Mouse (Mus musculus): ENCODE results near the gene Alad. TPM values are rescaled to one million over a fixed set of nuclear protein-coding genes. Genes with fewer than 3 reads are reported as not detected.

Gene Alad
- polyA plus RNA-seq (2015; fragmentation: Nextera tagmentation; extraction: Ambion mirVana) = 156 and 168 TPM in 2 replicates

DNA sequence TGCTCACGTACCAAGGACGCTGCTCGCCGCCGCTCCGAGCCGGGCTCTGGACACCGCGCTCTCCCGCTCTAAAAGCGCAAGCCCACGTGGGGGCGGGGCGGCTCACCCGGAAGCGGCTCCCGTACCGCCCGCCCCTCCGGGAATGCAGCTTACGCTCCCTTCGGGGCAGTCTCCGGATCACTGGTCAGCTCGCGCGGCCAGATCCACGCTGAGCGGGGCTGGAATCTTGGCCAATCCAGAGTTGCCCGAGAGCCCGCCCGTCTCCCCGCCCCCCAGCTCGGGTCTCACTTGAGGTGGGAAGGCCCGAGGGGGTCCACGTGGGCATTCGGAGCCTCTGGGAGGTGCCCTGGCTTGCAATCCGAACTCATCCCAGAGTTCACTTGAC is at the start of gene Alad:
Alad (minus strand) TSS at position 70 of the 385 bp plus-strand sequence.
- Histone ChIP-seq H3K27me3 (replicated peaks; ENCODE audit: control insufficient read depth, insufficient read depth, low read length) (no peaks in the 10 kb centered on the region), H3K4me1 (replicated peaks; ENCODE audit: control insufficient read depth, insufficient read depth, low read length) (peaks cover 11% of the 10 kb centered on the region), H3K27ac (ENCODE audit: low read depth, low read length) (peak within 1 kb of the TSS; percentile 82), H3K4me2 (replicated peaks; ENCODE audit: low read depth) (peak within 1 kb of the TSS; percentile 89), H3K9me3 (ENCODE audit: control insufficient read depth) (no peaks in the 10 kb centered on the region), H3K9ac (ENCODE audit: low read depth, low read length) (peak within 1 kb of the TSS; percentile 81), H3K4me3 (ENCODE audit: low read depth, low read length) (peak within 1 kb of the TSS; percentile 74), H3K36me3 (ENCODE audit: control insufficient read depth, insufficient read depth) (no peaks in the 10 kb centered on the region; the same call in 1 of the 2 replicates)
- peak; percentile 77 for ATAC-seq
- WGBS = 1% methylated on average over 37 of the region's 37 CpGs
- 0 out of 2 replicates have a peak, but pooled peaks have one; percentile 3 for TF ChIP-seq CTCF (IDR thresholded peaks at IDR 0.05; ENCODE audit: low read depth)

DNA sequence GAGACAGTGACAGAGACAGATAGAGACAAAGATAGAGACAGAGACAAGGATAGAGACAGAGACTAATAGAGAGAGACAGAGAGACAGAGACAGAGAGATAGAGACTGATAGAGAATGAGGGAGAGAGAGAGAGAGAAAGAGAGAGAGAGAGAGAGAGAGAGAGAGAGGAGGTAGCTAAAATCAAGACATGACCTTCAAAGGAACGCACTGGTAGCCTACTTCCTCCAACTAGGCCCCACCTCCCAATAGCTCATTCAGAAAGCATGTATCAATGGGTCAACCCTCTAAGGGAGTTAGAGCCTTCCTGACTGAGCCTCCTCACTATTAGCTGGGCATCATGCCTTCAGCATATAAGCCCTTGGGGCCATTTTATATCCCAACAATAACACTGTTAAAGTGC is 48.6 kb upstream of the Alad start:
- WGBS = 45% methylated on average over 1 of the region's 1 CpGs
- TF ChIP-seq CTCF (IDR thresholded peaks at IDR 0.05; ENCODE audit: low read depth) = no peak

GRCm38 (mm10) chr4:62567696-62568095 is 48.0 kb upstream of the Alad start:
- no peak for TF ChIP-seq CTCF (IDR thresholded peaks at IDR 0.05; ENCODE audit: low read depth)
- no peak for ATAC-seq
- H3K4me3 ChIP-seq (ENCODE audit: low read depth, low read length) = no peak overlapping the region
- 0 out of 2 replicates have a peak, but pooled peaks cover 3% of the 10 kb centered on the region for H3K4me1 ChIP-seq (replicated peaks; ENCODE audit: control insufficient read depth, insufficient read depth, low read length)
- H3K36me3 ChIP-seq (ENCODE audit: control insufficient read depth, insufficient read depth) = no peaks in the 10 kb centered on the region
- no peaks in the 10 kb centered on the region for H3K27me3 ChIP-seq (replicated peaks; ENCODE audit: control insufficient read depth, insufficient read depth, low read length)
- no peaks in the 10 kb centered on the region for H3K9me3 ChIP-seq (ENCODE audit: control insufficient read depth)
- no peak overlapping the region for H3K4me2 ChIP-seq (replicated peaks; ENCODE audit: low read depth)
- no peak overlapping the region for H3K27ac ChIP-seq (ENCODE audit: low read depth, low read length)
- WGBS = 78% methylated on average over 6 of the region's 6 CpGs
- no peak overlapping the region for H3K9ac ChIP-seq (ENCODE audit: low read depth, low read length)

More for the DNA sequence above, 48.6 kb upstream of the Alad start:
- ATAC-seq = no peak
- Histone ChIP-seq H3K27ac (ENCODE audit: low read depth, low read length) (no peak overlapping the region), H3K4me2 (replicated peaks; ENCODE audit: low read depth) (no peak overlapping the region), H3K4me3 (ENCODE audit: low read depth, low read length) (no peak overlapping the region), H3K4me1 (replicated peaks; ENCODE audit: control insufficient read depth, insufficient read depth, low read length) (0 out of 2 replicates have a peak, but pooled peaks cover 3% of the 10 kb centered on the region), H3K9me3 (ENCODE audit: control insufficient read depth) (no peaks in the 10 kb centered on the region), H3K27me3 (replicated peaks; ENCODE audit: control insufficient read depth, insufficient read depth, low read length) (no peaks in the 10 kb centered on the region), H3K36me3 (ENCODE audit: control insufficient read depth, insufficient read depth) (no peaks in the 10 kb centered on the region), H3K9ac (ENCODE audit: low read depth, low read length) (no peak overlapping the region)

GRCm38 (mm10) chr4:62566530-62566929 is 46.8 kb upstream of the Alad start:
- no peak overlapping the region for H3K4me3 ChIP-seq (ENCODE audit: low read depth, low read length)
- no peaks in the 10 kb centered on the region for H3K27me3 ChIP-seq (replicated peaks; ENCODE audit: control insufficient read depth, insufficient read depth, low read length)
- H3K36me3 ChIP-seq (ENCODE audit: control insufficient read depth, insufficient read depth) = no peaks in the 10 kb centered on the region
- TF ChIP-seq CTCF (IDR thresholded peaks at IDR 0.05; ENCODE audit: low read depth) = no peak
- 30% methylated on average over 4 of the region's 4 CpGs for WGBS
- H3K9me3 ChIP-seq (ENCODE audit: control insufficient read depth) = no peaks in the 10 kb centered on the region
- 0 out of 2 replicates have a peak, but pooled peaks cover 3% of the 10 kb centered on the region for H3K4me1 ChIP-seq (replicated peaks; ENCODE audit: control insufficient read depth, insufficient read depth, low read length)
- H3K9ac ChIP-seq (ENCODE audit: low read depth, low read length) = no peak overlapping the region
- H3K27ac ChIP-seq (ENCODE audit: low read depth, low read length) = no peak overlapping the region
- peak; percentile 57; the same call in 1 of the 2 replicates for ATAC-seq
- H3K4me2 ChIP-seq (replicated peaks; ENCODE audit: low read depth) = no peak overlapping the region

- no peak for ATAC-seq
- 68% methylated on average over 4 of the region's 4 CpGs for WGBS
- H3K9me3 ChIP-seq (ENCODE audit: control insufficient read depth) = no peaks in the 10 kb centered on the region
- no peaks in the 10 kb centered on the region for H3K27me3 ChIP-seq (replicated peaks; ENCODE audit: control insufficient read depth, insufficient read depth, low read length)
- no peak overlapping the region for H3K4me2 ChIP-seq (replicated peaks; ENCODE audit: low read depth)
- no peak overlapping the region for H3K9ac ChIP-seq (ENCODE audit: low read depth, low read length)
- no peak overlapping the region for H3K4me3 ChIP-seq (ENCODE audit: low read depth, low read length)
- 0 out of 2 replicates have a peak, but pooled peaks cover 3% of the 10 kb centered on the region for H3K4me1 ChIP-seq (replicated peaks; ENCODE audit: control insufficient read depth, insufficient read depth, low read length)
- TF ChIP-seq CTCF (IDR thresholded peaks at IDR 0.05; ENCODE audit: low read depth) = no peak
- no peaks in the 10 kb centered on the region for H3K36me3 ChIP-seq (ENCODE audit: control insufficient read depth, insufficient read depth)
- H3K27ac ChIP-seq (ENCODE audit: low read depth, low read length) = no peak overlapping the region
Measured at GRCm38 (mm10) chr4:62562006-62562405, 42.3 kb upstream of the Alad start.

GRCm38 (mm10) chr4:62561630-62562001 is 41.9 kb upstream of the Alad start:
- ATAC-seq = no peak
- Histone ChIP-seq H3K27me3 (replicated peaks; ENCODE audit: control insufficient read depth, insufficient read depth, low read length) (no peaks in the 10 kb centered on the region), H3K4me2 (replicated peaks; ENCODE audit: low read depth) (no peak overlapping the region), H3K9ac (ENCODE audit: low read depth, low read length) (no peak overlapping the region), H3K9me3 (ENCODE audit: control insufficient read depth) (no peaks in the 10 kb centered on the region), H3K36me3 (ENCODE audit: control insufficient read depth, insufficient read depth) (no peaks in the 10 kb centered on the region), H3K4me3 (ENCODE audit: low read depth, low read length) (no peak overlapping the region), H3K4me1 (replicated peaks; ENCODE audit: control insufficient read depth, insufficient read depth, low read length) (0 out of 2 replicates have a peak, but pooled peaks cover 3% of the 10 kb centered on the region), H3K27ac (ENCODE audit: low read depth, low read length) (no peak overlapping the region)
- 58% methylated on average over 3 of the region's 3 CpGs for WGBS
- TF ChIP-seq CTCF (IDR thresholded peaks at IDR 0.05; ENCODE audit: low read depth) = no peak
